Mouse (Mus musculus): ENCODE data around the gene Ncs1.

Gene Ncs1

DNA sequence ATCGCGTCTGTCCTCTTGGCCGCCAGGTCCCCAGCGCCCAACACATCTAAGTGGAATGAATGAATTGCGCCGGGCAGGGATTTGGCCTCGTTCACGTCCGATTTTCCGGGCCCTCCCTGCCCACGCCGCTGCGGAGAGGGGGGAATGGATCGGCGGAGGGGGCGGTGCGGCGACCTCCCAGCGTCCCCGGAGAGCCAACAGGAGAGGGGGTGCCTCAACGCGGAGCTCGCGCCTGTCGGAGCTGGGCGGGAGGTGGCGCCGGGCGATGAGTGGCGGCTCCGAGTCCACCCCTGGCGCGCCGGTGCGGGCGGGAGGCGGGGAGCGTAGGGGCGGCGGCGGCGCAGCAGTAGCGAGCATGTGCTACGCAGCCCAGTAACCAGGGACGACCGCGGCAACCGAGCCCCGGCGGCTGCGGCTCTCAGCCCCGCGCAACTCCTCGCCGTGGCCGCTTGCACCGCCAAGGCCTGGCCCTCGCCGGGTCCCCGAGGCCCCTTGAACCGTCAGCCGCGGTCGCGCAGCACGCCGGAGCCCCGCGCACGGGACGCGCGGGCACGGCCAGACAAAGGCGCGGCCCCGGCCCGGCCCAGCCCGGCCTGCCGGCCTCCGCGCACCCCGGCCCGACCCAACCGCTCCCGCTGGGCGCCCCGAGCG, at the start of gene Ncs1:
Ncs1 (plus strand) TSS at position 333 of the 651 bp plus-strand sequence.
- DNase-seq (ENCODE audit: low read depth, low spot score) = peak; percentile 55

DNA sequence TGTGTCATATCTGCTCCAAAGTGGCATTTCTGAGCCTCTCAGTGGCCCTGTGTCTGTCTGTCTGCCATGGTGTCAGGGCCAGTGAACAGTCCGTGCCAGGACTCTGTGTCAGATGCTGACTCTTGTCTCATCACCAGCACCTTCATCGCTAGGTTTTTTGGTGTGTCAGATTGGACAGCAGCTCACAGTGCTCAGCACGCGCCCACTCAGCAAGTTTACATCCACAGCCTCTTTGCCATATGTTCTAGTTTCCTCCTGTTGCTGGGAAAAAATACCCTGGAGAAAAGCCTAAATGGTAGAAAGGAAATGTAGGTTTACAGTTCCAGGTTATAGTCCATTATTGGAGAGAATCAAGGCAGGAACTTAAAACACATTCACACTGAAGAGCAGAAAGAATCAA, 47.0 kb upstream of the Ncs1 start:
- DNase-seq (ENCODE audit: low read depth, low spot score) = no peak

DNA sequence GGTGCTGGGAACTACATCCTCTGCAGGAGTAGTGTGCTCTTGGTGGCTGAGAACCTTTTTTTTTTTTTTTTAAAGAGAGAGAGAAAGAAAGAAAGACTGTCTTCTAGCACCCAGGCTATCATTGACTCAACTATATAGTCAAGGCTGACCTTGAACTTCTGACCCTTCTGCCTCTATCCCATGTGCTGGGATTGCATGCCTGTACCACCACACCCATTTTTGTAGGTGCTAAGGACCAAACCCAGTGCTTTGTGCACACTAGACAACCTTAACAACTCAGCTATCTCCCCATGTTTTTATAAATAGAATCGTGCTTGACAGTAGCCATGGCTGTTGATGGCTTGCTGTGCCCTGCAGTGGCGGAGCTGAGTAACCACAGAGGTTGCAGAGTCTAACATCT, 45.6 kb upstream of the Ncs1 start:
- no peak for DNase-seq (ENCODE audit: low read depth, low spot score)

DNA sequence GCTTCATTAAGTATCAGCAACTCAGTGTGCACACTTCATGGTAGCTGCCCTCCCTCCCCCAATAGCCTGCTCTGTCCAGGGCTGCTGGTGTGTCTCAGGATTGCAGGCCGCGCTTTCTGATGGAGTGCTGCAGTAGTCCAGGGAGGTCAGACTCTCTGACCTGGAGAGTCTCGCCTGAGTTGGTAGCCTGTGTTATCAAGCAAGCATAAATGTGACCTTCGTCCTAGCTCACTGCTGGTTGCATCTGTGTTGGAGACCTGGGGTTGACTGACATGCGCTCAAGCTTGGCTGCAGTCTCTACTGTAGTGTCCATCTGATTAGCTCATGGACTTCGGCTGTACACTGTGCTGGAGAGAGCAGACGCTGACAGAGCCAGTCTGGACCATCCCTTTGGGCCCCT, 43.8 kb upstream of the Ncs1 start:
- no peak for DNase-seq (ENCODE audit: low read depth, low spot score)

DNA sequence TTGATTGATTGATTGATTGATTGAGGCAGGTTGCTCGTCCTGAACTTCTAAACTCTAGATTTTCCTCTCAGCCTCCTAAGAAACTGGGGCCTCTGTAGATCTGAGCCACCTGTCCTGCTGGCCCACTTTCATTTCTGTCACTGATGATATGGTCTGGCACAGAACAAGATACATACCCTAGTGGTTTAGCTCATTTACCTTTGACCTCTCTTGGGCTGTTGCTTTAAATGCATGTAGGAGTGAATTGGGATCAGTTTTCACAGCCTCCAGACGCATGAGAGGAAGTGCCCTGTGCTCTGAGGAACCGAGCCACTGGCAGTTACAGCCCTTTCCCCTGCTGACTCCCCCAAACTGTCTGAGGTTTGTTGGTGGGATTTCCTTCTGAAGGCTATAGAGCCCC, 43.3 kb upstream of the Ncs1 start:
- DNase-seq (ENCODE audit: low read depth, low spot score) = no peak

DNA sequence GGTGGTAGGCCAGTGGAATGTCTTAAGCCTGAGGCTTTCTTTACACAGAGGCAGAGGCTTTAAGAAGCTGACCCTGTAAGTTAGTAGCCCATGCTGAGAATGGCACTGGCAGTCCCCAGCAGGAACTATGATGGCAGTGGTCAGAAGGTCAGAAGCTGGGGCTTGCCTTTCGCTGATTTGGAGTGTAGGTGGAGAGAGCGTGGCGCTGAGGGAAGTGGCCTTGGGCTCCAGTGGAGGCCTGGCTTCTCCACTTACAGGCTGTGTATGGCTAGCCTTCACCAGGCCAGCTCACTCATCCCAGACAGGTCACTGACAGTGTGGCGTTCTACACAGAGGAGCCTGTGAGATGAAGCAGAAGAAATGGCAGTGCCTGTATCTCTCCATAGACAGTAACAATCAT, 42.7 kb upstream of the Ncs1 start:
- no peak for DNase-seq (ENCODE audit: low read depth, low spot score)

DNA sequence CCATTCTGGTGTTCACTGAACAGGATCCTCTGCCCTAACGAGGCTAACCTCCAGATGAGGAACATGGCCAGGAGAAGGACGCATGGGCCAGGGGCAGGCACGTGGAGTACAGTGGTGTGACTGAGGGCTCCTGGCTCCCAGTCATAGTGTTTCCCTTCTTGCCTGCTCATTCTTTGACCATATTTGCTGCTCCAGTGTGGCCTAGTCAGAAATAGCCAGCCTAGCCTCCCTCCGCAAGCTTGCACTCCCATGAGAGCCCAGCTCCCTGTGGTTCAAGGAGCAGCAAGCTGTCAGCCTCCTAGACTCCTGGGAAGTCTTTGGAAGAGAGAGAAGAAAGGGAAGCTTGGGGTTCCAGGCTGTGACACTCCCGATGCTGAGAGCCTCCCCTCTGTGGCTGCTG, 40.9 kb upstream of the Ncs1 start:
- no peak for DNase-seq (ENCODE audit: low read depth, low spot score)

DNA sequence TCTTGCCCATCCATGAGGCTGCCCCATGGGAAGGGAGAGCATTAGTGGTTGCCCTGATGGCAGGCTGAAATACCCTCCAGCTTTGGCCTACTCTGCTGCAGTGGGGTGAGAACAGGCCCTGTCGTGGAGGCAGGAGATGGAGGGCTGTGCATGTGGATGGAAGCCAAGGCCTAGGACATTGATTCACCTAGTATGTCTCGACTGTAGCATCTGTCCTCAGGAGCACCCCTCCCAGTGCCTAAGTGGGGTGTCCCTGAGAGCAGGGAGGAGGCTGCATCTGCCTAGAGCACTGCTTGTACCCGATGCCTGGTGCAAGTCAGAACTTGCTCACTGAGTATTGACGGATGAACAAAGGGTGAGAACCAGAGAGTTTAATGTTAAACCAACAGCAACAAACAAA, 39.4 kb upstream of the Ncs1 start:
- no peak for DNase-seq (ENCODE audit: low read depth, low spot score)

DNA sequence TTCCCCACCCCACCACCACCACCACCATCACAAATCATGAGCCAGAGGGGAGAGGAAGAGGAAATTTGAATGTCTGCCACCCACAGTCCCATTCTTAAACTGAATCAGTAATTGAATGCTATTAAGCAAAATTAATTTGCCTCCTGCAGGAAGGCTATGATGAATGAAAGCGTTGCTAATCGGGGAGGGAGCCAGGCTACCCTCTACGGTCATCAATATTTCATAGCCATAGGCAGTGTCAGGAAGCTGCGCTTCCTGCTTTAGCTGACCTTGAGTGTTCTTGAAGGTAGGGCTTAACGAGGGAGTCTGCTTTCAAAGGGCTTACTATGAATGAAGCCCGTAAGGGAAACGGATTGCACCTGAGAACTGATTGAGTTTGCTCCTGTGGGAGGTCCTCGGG, 38.7 kb upstream of the Ncs1 start:
- no peak for DNase-seq (ENCODE audit: low read depth, low spot score)

DNA sequence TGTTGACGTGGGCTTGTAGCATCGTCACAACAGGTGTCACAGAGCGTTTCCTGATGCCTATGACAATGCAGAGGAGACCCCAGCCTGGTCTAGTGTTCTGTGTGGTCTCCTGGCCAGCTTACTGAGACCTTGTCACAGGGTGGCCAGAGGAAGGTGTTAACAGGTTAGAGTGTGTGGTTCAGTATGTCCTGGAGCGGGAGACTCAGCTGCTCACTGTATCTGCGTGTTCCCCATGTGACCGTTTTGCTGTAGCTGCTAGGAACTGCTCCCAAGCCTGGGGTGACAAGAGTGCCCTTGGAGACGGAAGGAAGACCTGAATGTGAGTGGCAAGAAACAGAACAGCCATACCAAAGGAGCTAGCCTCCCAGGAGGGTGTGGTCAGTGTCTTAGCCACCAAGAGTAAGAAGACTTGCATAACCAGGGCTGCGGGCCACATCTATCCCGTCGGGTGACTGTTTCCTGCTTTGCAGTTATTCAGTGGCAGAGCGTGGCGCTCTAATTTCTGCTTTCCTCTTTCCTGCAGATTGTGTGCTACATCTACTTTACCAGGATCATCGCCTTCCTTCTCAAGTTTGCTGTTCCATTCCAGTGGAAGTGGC, 37.0 kb upstream of the Ncs1 start:
- no peak for DNase-seq (ENCODE audit: low read depth, low spot score)

DNA sequence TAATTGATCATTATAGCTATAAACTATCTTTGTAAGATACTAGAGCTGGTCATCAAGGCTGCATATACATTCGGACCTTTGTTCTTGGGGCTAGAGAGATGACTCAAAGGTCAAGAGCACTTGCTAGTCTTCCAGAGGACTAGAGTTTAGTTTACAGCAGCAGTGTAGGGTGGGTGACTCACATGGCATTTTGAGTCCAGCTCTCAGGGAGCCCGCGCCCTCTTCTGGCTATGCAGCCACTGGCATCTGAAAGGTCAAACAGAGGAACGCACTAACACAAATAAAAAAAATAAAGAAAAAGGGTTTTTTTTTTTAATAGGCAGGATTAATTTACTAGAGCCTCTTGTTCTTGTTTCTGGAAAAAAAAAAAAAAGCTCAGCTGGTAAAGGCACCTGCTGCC, 36.1 kb upstream of the Ncs1 start:
- DNase-seq (ENCODE audit: low read depth, low spot score) = no peak

DNA sequence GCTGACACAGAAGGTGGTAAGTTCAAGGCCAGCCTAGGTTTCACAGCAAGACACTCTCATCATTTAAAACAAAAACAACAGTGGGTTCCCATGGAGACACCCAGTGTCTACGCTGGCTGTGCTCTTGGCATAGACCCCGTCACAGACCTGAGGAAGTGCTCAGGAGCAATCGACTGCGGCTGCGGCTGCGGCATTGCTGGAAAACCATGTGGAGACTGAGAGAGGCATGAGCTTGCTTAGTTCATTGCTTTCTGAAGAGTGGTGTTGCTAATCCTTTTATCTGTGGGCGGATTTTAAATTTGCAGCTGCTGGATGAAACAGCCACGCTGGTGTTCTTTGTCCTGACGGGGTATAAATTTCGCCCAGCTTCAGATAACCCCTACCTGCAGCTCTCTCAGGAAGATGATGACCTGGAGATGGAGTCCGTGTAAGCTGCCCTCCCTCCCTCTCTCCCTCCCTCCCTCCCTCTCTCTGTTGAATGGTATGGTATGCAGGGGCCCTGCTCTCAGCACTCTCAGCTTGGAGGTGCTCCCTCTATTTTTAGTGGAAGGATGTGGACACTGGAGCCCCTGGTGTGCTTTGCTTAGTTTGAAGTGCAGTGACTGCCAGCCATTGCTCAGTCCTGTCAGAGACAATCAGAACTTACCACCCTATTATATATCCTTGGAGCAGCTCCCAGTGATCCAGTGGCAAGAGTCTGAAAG, 35.3 kb upstream of the Ncs1 start:
- DNase-seq (ENCODE audit: low read depth, low spot score) = no peak

DNA sequence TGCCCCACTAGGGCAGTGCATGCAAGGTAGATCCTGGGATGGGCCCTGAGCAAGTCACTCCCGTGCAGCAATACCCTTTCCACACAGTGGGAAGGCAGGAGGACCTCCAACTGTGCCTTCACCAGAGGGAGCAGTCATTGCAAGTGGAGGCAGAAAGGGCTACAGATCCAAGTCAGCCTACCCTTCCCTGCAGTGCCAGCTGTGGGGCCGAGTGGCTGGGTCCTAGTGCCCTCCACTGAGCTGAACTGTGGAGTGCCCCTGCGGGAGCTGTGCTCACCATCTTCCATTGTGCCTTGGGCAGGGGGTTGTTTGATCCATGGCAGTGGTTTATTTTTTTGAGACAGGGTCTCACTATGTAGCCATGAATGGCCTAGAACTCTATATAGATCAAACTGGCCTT, 34.4 kb upstream of the Ncs1 start:
- DNase-seq (ENCODE audit: low read depth, low spot score) = no peak

DNA sequence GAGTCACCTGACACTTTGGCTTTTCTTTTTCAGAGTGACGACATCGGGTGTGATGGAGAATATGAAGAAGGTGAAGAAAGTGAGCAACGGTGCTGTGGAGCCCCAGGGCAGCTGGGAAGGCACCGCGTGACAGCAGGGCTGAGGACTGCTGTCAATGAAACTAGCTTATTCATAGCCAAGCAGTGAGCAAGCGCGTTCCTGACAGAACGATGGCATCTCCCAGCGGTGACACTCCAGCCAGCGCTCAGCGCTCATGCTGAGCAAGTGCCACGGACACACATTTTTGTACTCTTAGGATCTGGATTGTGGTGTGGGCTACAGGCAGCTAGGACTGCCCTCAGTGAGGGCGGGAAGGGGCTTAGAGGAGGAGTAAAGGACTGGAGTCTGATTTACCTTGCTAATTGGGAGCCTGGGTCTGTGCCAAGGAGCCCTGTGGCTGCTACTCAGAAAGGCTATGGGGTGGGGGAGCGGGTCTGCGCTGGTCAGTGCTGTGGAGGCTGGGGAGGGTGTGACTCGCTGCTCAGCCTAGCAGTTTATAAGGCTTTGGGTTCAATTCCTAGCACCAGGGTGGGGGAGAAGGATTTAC, 31.3 kb upstream of the Ncs1 start:
- no peak for DNase-seq (ENCODE audit: low read depth, low spot score)

DNA sequence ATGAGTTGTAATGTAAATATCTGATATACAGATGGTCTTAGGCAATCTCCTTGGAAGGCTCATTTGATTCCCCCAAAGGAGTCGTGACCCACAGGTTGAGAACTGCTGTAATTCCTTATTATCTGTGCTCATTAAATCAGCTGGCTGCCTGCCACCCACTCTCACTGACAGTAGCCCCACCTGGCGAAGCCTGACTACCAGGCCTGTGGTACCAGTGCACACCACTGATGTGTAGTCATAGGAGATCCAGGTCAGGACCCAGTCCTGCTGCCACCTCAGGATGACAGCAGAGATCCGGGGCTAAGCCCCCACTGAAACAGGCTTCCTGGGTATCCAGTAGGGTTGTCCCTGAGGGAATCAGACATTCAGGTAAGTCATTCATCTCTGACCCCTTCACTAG, 27.0 kb upstream of the Ncs1 start:
- no peak for DNase-seq (ENCODE audit: low read depth, low spot score)

DNA sequence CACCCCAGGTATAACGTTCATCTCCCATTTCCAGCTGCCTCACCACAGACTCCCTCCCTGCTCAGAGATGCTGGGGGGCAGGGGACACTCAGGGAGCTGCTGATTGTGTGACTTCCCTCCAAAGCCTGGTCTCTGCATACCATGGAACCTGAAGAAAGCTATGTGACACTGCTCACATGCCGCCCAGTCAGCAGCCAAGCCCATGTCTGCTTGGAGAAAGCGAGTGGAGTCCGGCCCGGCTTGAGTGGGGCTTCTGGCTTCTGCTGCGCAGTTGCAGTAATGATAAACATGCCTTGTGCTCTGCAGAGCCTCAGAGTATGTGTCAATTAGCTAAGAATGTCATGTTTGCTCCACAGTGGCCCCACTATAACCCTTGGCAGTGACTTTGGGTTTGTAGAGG, 26.2 kb upstream of the Ncs1 start:
- DNase-seq (ENCODE audit: low read depth, low spot score) = no peak

DNA sequence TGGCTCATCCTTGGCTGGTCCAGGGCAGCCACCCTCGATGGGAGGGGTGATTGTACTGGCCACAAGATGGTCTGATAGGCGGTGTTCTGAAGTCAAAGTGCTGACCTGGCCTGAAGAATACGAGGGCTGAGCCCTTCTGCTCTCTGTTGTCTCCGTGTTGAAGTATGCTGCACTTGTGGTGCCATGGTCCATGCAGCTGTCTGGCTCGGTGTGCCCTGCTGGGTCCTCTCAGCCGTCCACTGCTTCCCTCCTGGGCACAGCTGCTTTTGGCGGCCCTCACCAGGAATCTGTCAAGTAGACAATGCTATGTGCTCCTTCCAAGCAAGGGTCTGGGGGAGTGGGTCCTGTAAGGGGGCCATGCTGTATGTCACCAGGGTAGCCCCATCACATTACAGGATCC, 24.8 kb upstream of the Ncs1 start:
- DNase-seq (ENCODE audit: low read depth, low spot score) = no peak

DNA sequence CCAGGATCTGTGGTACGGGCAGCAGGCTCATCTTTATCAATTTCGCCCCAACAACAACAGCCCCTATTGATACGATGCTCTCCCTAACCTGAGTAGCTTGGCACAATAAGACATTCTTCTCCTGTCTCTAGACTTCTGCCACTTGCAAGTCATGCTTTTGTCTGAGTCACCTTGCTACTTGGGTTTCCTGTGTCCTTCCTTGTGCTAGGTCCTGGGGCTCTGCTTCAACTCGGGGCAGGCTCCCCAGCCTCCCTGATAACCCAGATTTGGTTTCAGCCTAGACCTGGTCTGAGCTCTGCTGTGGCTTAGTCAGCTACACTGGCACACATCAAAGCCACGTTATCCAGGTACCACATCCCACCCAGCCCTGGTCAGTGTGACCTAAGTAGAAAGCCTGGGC, 24.0 kb upstream of the Ncs1 start:
- no peak for DNase-seq (ENCODE audit: low read depth, low spot score)

DNA sequence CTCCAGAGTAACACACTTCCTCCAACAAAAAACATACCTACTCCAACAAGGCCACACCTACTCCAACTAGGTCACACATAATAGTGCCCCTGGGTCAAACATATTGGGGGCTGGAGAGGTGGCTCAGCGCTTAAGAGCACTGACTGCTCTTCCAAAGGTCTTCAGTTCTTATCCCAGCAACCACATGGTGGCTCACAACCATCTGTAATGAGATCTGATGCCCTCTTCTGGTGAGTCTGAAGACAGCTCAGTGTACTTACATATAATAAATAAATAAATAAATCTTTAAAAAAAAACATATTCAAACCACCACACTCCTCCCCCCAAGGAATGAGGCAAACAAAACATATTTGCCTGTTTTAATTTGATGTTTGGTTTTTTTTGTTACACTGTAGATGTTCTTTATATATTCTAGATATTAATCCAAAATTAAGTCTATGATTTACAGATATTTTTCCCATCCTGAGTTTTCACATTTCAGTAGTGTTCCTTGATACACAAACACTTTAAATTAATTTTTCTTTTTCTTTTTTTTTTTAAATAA, 16.8 kb upstream of the Ncs1 start:
- no peak for DNase-seq (ENCODE audit: low read depth, low spot score)

DNA sequence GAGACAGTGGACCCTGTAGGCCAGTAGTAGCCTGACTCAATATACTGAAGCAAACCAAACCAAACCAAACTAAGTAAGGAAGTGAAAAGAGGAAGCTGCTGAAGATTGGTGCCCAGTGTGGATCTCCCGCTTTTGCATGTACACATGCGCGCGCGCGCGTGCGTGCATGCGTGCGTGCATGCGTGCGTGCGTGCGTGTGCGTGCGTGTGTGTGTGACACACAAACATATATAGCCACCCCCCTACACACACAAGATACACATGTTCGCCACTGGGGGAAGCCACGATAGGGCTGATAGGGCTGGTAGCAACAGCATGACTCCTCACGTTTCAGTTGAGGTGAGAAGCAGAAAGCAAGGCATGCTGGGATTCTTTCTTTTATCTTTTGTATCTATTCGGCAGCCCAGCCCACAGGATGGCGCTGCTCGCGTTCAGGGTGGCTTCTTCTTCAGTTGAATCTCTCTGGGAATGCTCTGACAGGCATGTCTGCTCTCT, 6.4 kb upstream of the Ncs1 start:
- no peak for DNase-seq (ENCODE audit: low read depth, low spot score)

DNA sequence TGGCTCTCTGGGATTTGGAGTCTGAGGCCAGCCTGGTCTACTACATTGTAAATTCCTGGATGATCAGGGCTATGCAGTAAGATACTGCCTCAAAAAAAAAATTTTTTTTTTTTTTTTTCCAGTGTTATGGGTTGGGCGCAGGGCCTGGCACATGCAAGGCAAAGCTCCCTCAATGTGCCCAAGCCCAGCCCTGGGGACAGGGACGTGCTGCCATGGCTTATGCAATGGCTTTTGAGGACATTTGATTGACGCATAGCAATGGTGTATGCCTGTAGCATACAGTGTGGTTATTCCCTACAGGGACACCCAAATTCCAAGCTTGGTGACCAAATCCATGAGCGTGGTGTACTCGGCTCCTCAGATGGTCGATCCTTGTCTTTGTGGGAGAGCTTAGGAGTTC, 5.8 kb upstream of the Ncs1 start:
- no peak for DNase-seq (ENCODE audit: low read depth, low spot score)

DNA sequence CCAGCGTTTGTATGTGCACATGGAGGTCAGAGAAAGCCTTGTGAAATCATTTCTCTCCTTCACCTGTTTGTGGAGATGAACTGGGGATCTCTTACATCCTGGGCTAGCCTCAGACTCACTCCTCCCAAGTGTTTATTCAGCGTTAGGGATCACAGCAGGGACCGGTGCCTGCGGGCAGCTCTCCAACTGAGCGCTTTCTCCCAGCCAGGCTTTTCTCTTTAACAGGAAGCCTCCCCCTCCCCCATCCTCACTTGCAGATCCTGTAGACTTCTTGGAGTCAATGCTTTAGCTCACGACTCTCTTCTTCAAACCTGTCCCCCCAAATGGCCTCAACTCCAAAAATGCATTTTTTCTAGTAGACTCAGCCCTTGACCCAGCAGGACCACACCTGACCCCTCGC, 4.0 kb upstream of the Ncs1 start:
- DNase-seq (ENCODE audit: low read depth, low spot score) = no peak

DNA sequence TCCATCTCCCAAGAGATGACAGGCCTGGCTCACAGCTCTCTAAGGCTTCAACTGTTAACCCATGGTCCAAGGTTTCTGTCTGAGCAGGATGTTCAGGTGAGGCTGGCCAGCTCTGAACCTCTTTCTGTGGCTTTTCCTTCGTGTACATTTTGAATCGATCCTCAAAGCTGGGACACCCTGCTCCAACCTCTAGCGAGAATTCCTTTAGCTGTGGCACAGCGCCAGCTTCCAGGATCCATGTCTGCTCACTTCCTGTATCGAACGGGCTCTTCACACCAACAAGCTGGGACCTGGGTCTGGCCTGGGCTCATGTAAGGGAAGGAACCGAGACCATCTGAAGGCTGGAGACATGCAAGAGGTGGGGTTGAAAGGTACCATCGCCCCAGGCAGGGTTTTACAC, 1.4 kb upstream of the Ncs1 start:
- no peak for DNase-seq (ENCODE audit: low read depth, low spot score)

Measured in retina, postnatal 7 days (tissue).